Mouse (Mus musculus): ENCODE measurements around the gene Rplp2. TPM values are rescaled to one million over a fixed set of nuclear protein-coding genes. Genes with fewer than 3 reads are reported as not detected.
"Not testable (repeated sequence)": the region's sequence is repeated elsewhere in the genome, so short reads cannot be mapped to it uniquely, and the experiment has no call there.

Rplp2 gene
- polyA plus RNA-seq (2012; rRNA removed): 423 and 734 TPM in 2 replicates

- DNase-seq: peak; percentile 96
- Histone ChIP-seq H3K27me3 (replicated peaks; ENCODE audit: control insufficient read depth, insufficient read depth, low read length) (no peaks in the 10 kb centered on the region), H3K4me3 (ENCODE audit: insufficient read depth, low read depth, low read length) (peak within 1 kb of the TSS; percentile 78), H3K36me3 (ENCODE audit: control insufficient read depth, insufficient read depth, low read length) (peaks cover 2% of the 10 kb centered on the region; the same call in 1 of the 2 replicates), H3K4me1 (ENCODE audit: control insufficient read depth, insufficient read depth, low read length) (peaks cover 10% of the 10 kb centered on the region), H3K27ac (ENCODE audit: insufficient read depth, low read depth, low read length) (peak within 1 kb of the TSS; percentile 99)
- WGBS: under 1% methylated on average over 63 of the region's 63 CpGs
- no peak for TF ChIP-seq CTCF (conservative IDR thresholded peaks at IDR 0.05; ENCODE audit: insufficient read depth, insufficient read length, low read depth, low read length)
- peak; percentile 91 for TF ChIP-seq POLR2A (IDR thresholded peaks at IDR 0.05; ENCODE audit: low read depth, low read length)
Measured at GRCm38 (mm10) chr7:141447110-141447991, at the start of gene Rplp2. TSS of gene Rplp2 (plus strand) at chr7:141447370.

DNA sequence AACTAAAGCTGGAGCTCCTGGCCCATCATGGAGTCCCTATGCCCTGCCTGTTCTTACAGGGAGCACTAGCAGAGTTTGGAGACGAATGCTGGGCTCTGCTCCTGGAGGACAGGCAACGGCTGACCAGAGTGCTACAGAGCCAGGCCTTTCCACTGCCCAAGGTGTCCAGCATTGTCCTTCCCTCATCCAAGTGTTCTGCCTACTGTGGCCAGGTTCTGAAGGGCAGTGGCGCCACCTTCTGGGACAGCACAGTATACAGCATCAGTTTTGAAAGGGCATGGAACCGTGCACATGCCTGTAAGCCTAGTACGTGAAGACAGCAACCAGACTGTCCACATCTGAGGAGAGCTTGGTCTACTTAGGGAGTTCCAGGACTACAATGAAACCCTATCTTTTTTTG lies 43.9 kb upstream of the Rplp2 start:
- Histone ChIP-seq H3K36me3 (ENCODE audit: control insufficient read depth, insufficient read depth, low read length) (0 out of 2 replicates have a peak, but pooled peaks cover 2% of the 10 kb centered on the region), H3K4me1 (ENCODE audit: control insufficient read depth, insufficient read depth, low read length) (no peaks in the 10 kb centered on the region), H3K4me3 (ENCODE audit: insufficient read depth, low read depth, low read length) (no peak overlapping the region), H3K27ac (ENCODE audit: insufficient read depth, low read depth, low read length) (no peak overlapping the region), H3K27me3 (replicated peaks; ENCODE audit: control insufficient read depth, insufficient read depth, low read length) (no peaks in the 10 kb centered on the region)
- 24% methylated on average over 5 of the region's 5 CpGs for WGBS
- TF ChIP-seq CTCF (conservative IDR thresholded peaks at IDR 0.05; ENCODE audit: insufficient read depth, insufficient read length, low read depth, low read length) (peak; percentile 99), POLR2A (IDR thresholded peaks at IDR 0.05; ENCODE audit: low read depth, low read length) (no peak)
- DNase-seq: peak; percentile 72

DNA sequence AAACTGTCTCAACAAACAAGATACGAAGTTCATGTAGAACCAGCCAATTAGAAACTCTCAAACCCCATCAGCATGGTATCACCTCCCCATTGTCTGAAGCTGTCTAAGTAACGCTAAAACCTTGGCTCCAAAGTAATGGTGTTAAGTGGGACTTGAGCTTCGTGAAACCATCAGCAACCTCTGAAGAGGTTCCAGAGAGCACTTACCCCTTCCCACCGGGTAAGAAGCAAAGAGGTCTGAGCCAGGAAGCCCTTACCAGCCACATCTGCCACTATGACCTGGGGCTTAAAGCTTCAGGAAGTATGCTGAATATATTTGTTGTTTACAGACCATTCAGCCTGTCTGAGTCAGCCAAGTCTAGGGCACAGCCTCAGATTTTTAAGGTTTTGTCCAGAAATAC lies 41.7 kb upstream of the Rplp2 start:
- DNase-seq: no peak
- TF ChIP-seq POLR2A (IDR thresholded peaks at IDR 0.05; ENCODE audit: low read depth, low read length) (no peak), CTCF (conservative IDR thresholded peaks at IDR 0.05; ENCODE audit: insufficient read depth, insufficient read length, low read depth, low read length) (no peak)
- Histone ChIP-seq H3K36me3 (ENCODE audit: control insufficient read depth, insufficient read depth, low read length) (0 out of 2 replicates have a peak, but pooled peaks cover 2% of the 10 kb centered on the region), H3K27ac (ENCODE audit: insufficient read depth, low read depth, low read length) (no peak overlapping the region), H3K4me1 (ENCODE audit: control insufficient read depth, insufficient read depth, low read length) (no peaks in the 10 kb centered on the region), H3K27me3 (replicated peaks; ENCODE audit: control insufficient read depth, insufficient read depth, low read length) (no peaks in the 10 kb centered on the region), H3K4me3 (ENCODE audit: insufficient read depth, low read depth, low read length) (no peak overlapping the region)
- WGBS: 73% methylated on average over 4 of the region's 4 CpGs

GRCm38 (mm10) chr7:141407670-141408069 lies 39.5 kb upstream of the Rplp2 start:
- 95% methylated on average over 7 of the region's 7 CpGs for whole genome bisulfite sequencing
- not testable (repeated sequence) for DNase-seq

GRCm38 (mm10) chr7:141408833-141409232 lies 38.3 kb upstream of the Rplp2 start:
- Histone ChIP-seq H3K27ac (ENCODE audit: insufficient read depth, low read depth, low read length) (no peak overlapping the region), H3K36me3 (ENCODE audit: control insufficient read depth, insufficient read depth, low read length) (no peaks in the 10 kb centered on the region; the same call in 1 of the 2 replicates), H3K27me3 (replicated peaks; ENCODE audit: control insufficient read depth, insufficient read depth, low read length) (no peaks in the 10 kb centered on the region), H3K4me3 (ENCODE audit: insufficient read depth, low read depth, low read length) (no peak overlapping the region), H3K4me1 (ENCODE audit: control insufficient read depth, insufficient read depth, low read length) (no peaks in the 10 kb centered on the region; the same call in 1 of the 2 replicates)
- WGBS: 5% methylated on average over 11 of the region's 11 CpGs
- TF ChIP-seq CTCF (conservative IDR thresholded peaks at IDR 0.05; ENCODE audit: insufficient read depth, insufficient read length, low read depth, low read length) (peak; percentile 93), POLR2A (IDR thresholded peaks at IDR 0.05; ENCODE audit: low read depth, low read length) (no peak)
- DNase-seq: peak; percentile 92

More at GRCm38 (mm10) chr7:141407670-141408069, 39.5 kb upstream of the Rplp2 start:
- not testable (repeated sequence) for H3K27me3 ChIP-seq (replicated peaks; ENCODE audit: control insufficient read depth, insufficient read depth, low read length); H3K4me1 ChIP-seq (ENCODE audit: control insufficient read depth, insufficient read depth, low read length); H3K4me3 ChIP-seq (ENCODE audit: insufficient read depth, low read depth, low read length); H3K36me3 ChIP-seq (ENCODE audit: control insufficient read depth, insufficient read depth, low read length); H3K27ac ChIP-seq (ENCODE audit: insufficient read depth, low read depth, low read length)

DNA sequence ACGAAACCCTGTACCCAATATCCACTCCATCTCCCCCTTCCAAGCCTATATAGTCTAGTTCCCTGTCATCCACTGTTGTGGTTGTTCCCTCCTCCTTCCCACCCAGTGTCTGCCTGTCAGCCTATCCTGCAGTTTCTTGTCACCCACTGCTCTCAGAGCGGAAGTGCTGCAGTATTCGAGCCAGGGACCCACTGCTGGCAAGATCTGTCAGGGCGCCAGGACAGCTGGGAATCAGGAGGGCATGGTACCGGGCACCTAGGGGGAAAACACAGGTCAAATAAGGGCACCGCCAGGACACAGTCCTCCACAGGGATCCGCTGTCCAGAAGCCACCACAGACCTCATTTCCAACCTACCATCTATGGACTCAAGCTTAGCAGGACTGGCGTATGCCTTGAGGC lies 36.5 kb upstream of the Rplp2 start:
- DNase-seq: no peak
- no peak for TF ChIP-seq POLR2A (IDR thresholded peaks at IDR 0.05; ENCODE audit: low read depth, low read length)
- WGBS: 87% methylated on average over 8 of the region's 8 CpGs
- no peaks in the 10 kb centered on the region; the same call in 1 of the 2 replicates for H3K36me3 ChIP-seq (ENCODE audit: control insufficient read depth, insufficient read depth, low read length)
- peaks cover 4% of the 10 kb centered on the region; the same call in 1 of the 2 replicates for H3K4me1 ChIP-seq (ENCODE audit: control insufficient read depth, insufficient read depth, low read length)
- H3K4me3 ChIP-seq (ENCODE audit: insufficient read depth, low read depth, low read length): no peak overlapping the region
- no peak overlapping the region for H3K27ac ChIP-seq (ENCODE audit: insufficient read depth, low read depth, low read length)
- no peaks in the 10 kb centered on the region for H3K27me3 ChIP-seq (replicated peaks; ENCODE audit: control insufficient read depth, insufficient read depth, low read length)

DNA sequence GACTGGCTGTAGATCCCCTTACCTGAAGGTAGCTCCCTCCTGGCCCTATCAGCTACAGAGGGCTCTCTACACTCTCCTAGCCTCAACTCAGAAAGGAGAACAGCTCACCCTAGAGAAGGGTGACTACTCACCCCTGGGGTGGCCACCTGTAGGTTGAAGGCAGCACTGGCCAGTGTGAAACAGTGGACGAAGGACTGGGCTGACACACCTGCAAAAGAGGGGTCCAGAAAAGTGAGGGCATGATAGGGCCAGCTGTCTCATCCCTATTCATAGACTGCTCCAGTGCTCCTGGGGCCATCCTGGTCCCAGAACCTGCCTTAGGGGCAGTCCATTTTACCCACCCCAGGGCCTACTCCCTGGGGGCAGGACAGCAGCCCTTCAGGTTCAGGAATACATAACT lies 35.5 kb upstream of the Rplp2 start:
- WGBS: 95% methylated on average over 1 of the region's 1 CpGs
- no peak for DNase-seq
- Histone ChIP-seq H3K36me3 (ENCODE audit: control insufficient read depth, insufficient read depth, low read length) (no peaks in the 10 kb centered on the region; the same call in 1 of the 2 replicates), H3K4me3 (ENCODE audit: insufficient read depth, low read depth, low read length) (no peak overlapping the region), H3K27me3 (replicated peaks; ENCODE audit: control insufficient read depth, insufficient read depth, low read length) (no peaks in the 10 kb centered on the region), H3K27ac (ENCODE audit: insufficient read depth, low read depth, low read length) (no peak overlapping the region), H3K4me1 (ENCODE audit: control insufficient read depth, insufficient read depth, low read length) (peaks cover 4% of the 10 kb centered on the region; the same call in 1 of the 2 replicates)
- TF ChIP-seq POLR2A (IDR thresholded peaks at IDR 0.05; ENCODE audit: low read depth, low read length): no peak
- TF ChIP-seq CTCF (conservative IDR thresholded peaks at IDR 0.05; ENCODE audit: insufficient read depth, insufficient read length, low read depth, low read length): no peak
